Mouse (Mus musculus): ENCODE measurements around the gene Nfib. TPM values are rescaled to one million over a fixed set of nuclear protein-coding genes. Genes with fewer than 3 reads are reported as not detected.

The Nfib gene
- total RNA-seq, 2 experiments from 2014 or later: 204 to 213 TPM

DNA sequence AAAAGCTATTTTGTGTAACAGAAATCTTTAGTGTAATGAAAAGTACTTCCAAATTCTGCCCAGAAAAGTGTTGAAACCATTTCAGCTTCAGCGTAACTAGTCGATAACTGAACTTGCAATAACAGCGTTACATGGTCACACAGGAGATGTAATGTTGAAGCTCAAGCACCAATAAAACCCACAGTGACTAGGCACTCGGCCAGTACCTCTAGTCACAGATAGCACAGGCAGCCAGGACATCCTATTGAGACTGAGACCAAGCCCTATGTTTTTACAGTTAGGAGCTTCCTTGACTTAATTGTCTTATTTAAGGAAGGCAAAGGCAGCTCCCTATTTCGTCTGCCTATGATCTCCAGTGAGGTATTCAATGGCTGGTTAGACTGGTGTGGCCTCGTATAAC lies 389.4 kb downstream of the Nfib start:
- DNase-seq (ENCODE audit: low spot score in 2 of 2): no peak

DNA sequence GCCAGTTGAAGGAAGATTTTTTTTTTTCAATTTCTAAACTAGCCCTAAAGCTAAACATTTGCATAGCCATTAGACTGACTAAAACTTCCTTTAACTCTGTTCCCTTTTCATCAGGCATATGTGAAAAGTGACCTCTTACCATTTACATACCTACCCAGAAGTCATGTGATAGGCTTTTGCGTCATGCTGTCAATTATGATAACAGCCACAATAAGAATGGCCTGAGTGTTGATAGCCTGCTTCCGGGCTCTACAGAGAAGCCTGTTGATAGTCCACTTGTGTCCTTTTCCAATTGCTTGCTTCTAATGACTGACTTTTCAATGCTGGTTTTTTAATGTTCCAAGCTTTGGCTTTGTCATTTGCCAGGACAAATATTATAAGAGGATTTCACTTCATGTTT lies 389.8 kb downstream of the Nfib start:
- DNase-seq (ENCODE audit: low spot score in 2 of 2): no peak

DNA sequence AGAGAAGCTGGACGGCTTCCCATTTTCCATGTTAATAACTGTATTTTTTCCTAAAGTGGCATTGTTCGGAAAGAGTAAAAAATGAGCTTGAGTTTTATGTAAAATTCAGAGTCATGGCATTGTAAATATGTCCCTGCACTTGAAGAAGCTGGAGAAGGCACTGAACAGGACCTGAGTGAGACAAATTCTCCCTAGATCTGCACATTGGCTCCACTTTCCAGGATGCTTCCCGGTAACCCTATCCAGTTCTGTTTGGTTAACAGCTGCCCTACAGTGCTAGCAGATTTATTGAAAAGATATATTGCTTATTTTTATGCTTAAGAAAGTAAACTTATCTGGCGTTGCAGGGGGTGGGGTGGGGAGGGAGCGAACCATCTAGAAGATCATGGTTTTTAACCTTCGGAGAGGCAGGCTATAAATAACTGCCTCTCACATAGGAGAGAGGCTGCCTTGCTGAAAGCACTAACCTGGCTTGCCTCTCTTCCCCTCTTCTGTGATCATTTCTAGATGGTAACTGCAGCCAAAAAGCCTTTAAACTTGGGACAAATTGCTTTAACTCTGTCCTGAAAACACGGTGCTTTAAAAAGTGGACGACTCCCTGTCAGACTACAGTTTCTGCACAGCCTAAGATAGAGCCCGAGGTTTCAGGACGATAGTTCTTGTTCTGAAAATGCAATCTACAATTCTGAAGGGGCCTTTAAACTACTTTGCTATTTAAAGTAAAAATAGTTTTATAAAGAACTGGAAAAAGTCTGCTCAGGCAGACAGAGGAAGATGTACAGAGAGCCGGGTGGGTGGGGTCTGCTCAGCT lies 394.4 kb downstream of the Nfib start:
- no peak for DNase-seq (ENCODE audit: low spot score in 2 of 2)

DNA sequence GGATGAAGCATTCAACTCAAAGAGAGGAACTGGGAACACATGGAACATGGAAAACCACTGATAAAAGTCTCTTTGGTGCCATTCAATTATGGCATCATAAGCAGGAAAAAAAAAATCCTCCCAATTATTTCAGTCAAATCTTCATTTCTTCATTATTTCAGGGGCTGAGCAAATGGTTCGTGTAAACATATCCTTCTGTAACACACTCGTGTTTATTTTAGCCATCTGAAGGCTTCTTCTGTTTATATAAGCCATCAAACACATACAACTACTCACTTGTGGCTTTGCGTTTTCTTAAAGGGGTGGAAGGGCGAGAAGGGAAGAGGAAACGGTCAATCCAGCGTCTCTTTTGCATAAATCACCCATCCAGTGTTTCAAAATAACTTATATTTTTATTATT lies 399.5 kb downstream of the Nfib start:
- no peak for DNase-seq (ENCODE audit: low spot score in 2 of 2)

DNA sequence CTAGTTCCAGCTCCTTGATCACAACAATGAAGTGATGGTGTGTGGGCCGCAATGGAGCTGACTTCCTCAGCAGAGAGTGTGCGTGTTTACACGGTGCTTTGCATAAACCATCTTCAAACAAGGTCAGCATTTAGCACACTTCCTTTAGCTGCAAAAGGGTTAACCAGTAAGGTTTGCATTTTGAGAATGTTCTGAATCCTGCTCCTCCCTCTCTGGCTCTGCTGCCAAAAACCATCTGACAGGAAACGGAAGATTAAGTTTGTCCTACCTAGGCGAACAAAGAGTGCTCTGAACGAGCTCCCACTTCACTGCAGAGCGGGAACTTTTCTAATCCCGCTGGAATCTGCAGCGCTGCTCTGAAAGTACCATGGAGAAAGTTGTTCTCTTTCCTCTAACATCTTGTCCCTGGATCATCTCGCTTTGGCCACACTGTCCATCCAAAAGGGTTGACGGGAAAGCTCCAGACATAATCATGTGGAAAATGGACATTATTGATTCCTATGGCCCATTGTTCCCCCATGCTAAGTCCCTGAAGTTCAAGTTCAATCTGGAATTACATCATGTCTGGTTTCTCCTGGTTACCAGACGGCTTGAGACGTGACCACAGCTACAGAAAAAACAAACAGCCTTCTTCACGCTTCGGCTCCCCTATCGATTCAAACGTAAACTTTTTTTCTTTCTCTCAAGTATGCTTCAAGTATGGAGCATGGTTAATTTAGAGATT lies 401.2 kb downstream of the Nfib start:
- DNase-seq (ENCODE audit: low spot score in 2 of 2): peak in 1 of 2 experiments; percentile 47

DNA sequence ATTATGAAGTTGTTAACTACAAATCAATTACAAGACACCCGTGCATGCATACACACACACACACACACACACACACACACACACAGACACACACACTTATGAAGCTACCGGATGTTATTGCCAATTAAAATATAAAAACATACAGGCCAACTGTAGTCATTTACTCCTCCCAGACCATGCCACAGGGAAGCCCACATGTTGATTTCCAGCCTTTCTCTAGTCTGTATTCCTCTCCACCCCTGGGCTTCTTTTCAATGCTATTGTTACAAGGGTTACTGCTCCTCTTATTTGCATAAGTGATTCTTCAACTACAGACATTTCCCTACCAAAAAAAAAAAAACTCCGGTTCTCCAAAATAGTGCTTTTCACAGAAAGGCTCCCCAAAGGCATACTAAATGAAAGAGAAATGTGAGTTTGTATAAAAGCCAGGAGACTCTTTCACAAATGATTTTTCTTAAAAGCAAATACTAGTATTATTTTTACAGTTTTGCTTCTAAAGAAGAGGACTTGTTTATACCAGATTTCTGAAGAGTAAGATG lies 402.1 kb downstream of the Nfib start:
- no peak for DNase-seq (ENCODE audit: low spot score in 2 of 2)

DNA sequence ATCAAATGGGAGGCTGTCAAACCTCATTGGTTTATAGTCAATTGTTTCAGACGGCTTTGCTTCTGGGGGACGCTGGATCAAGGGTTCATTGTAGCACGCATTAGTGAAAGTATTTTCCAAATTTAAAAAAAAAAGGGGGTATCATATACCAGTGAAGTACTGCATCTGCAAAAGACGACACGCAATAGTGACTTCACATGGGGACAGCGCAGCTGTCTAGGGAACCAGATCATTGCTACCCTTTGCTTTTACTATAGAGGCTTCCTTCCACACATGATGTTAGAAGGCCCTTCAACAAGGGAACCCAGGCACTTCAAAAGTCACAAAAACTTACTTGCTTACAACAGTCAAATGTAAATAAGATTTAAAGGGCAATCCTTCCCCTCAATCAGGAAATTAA lies 402.6 kb downstream of the Nfib start:
- DNase-seq (ENCODE audit: low spot score in 2 of 2): no peak

DNA sequence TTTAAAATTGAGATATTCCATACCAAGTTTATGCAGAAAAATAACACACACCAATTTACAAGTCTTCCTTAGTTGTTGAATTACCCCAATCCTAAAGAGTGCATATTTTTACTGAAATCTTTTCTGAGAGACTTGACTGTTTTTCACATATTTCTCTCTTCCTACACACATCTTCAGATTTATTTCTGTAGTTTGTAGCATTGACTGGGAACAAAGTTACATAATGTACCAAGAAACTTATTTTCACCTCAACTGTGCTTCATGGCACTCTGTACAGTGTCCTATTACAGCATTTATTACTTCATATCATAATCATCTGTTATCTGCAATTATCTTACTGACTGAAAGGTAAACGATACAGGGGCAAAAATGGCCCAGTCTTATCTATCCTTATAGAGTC lies 406.9 kb downstream of the Nfib start:
- no peak for DNase-seq (ENCODE audit: low spot score in 2 of 2)

DNA sequence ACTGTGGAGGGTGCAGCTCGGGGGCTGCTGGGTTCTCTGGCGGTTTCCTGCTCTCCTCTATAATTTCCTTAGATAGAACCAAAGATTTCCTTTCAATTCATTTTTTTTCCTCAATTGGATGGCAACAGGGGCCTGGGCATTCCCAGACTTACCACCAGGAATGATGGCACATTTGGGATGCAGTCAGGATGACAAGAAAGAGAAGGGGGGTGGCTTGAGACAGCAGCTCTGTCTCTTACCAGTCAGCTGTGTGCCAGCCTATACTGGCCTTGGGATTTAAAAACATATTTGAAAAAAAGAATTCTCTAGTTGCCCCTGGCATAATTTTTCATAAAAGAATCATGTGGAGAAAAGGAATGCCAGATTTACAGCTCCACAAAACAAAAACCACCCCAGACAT lies 408.0 kb downstream of the Nfib start:
- no peak for DNase-seq (ENCODE audit: low spot score in 2 of 2)

DNA sequence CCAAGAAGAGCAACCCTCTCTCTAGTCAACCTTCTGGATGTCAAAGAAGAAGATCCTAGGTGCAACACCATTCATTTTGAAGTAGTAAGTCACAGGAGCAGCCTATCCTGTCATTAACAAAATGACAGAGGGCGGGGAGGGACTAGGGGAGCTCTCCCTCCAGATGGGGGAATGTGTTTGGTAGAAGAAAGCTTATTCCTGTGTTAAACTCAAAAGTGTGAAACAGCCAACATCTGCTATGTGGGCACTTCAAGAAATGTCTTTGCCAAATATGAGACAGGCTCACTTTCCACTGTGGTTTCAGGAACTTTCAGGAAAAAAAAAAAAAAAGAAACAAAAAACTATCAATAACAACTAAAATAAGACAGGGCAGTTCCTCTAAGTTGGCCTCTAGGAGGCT lies 411.5 kb downstream of the Nfib start:
- DNase-seq (ENCODE audit: low spot score in 2 of 2): no peak

DNA sequence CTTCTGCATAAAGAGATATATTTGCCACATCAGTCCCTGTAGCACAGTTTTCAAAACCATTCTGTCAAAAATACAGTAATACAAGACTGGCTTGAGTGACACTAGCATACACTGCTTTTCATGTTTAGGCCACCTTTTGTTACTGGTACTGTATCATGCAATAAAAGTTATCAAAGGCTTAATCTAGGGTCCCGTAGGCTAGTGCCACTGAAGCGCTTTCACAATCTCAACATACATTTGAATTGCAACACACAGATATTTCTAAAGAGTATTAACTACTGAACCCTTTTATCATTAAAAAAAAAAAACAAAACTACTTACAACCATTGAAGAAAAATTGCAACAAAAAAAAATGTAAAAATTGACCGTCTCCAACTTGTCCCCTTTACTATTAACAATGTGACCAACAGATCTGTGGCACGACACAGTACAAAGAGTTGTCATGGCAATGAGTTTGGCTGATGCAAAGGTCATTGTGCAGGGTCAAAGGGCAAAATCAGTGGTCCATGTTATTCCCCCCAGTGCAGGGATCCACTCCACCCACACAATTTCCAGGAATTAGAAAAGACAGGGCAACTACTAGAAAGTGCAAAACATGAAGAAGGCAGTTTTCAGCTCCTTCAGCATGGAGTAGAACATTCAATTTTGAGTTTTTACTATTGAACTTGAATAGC lies 414.2 kb downstream of the Nfib start:
- no peak for DNase-seq (ENCODE audit: low spot score in 2 of 2)

DNA sequence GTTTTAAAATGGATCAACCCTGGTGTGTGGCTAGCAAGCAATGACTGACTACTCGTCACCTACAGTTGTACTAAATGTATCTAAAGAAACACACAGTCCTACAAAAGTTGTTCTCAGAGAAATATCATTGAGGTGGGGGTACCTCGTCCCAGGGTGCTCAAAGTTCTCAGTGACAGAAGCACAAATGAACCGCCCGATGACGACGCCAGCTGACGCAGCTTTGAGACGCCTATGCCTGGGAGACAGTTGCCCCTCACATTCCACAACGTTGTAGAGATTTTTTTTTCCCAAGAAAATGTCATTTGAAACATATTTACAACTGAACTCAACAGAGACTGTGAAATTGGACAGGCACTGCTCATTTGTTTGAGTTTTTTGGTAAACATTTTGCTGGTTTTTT lies 414.9 kb downstream of the Nfib start:
- DNase-seq (ENCODE audit: low spot score in 2 of 2): no peak

DNA sequence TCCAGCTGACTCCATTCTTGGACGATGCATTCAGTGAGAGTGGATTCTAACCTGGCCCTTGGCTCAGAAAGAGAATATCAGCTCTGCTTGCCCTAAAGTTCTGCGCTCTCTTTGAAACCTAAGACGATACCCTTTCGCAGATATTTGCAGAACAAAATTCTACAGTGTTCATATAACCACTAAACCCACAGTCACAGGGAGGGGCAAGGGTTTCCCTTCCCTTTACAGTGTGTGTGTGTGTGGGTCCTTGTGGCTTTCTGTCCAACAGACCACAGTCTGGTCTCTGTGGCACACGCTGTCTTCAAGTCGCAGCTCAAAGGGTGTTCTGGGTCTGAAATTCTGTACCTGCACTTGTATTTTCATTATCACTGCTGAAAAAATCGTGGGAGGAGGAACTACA lies 416.0 kb downstream of the Nfib start:
- no peak for DNase-seq (ENCODE audit: low spot score in 2 of 2)

DNA sequence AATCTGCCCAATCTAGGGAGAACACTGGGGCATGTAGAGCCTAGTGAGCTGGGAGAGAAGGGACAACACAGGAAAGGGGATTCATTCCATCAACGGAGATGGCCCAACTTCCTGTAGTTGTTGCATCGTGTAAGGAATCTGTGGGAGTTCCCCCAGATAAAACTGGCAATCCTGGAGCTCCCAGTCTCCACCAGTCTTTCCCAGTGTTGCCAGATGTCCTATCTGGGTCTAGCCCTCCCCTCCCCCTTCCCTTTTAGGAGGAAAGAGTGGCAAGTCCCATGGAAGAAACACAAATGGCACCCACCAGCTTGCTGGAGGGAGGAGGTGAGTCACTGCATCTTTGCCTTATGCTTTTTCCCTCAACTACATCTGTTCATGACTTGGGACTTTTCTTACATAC lies 417.4 kb downstream of the Nfib start:
- DNase-seq (ENCODE audit: low spot score in 2 of 2): no peak

DNA sequence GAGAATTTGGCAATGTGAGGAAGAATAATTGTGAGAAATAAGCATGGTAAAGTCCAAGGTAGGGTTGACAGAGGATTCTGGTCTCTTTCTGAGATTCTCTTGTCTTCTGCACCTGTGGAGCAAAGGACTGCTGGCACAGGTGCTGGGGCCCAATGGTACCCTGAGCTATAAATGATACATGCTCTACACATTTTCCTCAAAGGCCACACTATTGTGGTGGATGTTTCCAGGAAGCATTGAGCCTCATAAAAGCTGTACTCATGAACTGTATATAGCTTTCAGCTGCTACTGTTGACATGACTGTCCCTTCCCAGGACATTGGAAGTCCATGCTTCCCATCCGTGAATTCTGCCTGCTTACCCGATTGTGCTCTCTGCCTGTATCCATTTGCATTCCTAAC lies 418.1 kb downstream of the Nfib start:
- no peak for DNase-seq (ENCODE audit: low spot score in 2 of 2)

DNA sequence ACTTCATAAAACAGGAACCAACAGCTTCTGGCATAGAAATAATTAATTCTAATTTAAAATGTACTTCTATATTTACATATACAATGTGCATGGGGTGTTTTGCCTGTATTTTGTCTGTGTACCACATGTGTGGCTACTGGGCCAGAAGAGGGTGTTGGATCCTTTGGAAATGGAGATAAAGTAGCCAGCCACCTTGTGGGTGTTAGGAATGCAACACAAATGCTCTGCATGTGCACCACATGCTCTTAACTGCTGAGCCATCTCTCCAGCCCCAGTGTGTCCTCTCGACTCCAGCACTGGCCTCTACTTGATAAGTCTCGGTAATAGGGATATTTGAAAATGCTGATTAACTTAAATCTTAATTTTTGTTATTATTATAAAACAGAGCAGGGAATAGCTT lies 418.6 kb downstream of the Nfib start:
- DNase-seq (ENCODE audit: low spot score in 2 of 2): no peak

DNA sequence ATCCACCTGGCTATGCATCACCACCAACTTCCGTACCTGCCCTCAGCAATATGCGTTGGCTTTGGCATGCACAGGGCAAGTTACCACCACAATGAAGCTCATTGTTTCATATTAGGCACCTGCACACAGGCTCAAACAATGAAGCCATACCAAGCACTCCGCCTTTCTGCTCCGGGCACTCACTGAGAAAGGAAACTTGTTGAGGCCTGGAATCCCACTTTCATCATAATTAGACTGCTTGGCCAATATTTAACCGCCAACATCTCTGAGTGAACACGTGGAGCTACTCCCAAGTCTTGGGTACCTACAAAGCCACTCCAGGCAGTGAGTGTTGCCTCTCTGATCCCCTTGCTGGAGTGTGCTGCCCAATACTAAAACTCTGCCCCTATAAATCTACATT lies 422.0 kb downstream of the Nfib start:
- no peak for DNase-seq (ENCODE audit: low spot score in 2 of 2)

DNA sequence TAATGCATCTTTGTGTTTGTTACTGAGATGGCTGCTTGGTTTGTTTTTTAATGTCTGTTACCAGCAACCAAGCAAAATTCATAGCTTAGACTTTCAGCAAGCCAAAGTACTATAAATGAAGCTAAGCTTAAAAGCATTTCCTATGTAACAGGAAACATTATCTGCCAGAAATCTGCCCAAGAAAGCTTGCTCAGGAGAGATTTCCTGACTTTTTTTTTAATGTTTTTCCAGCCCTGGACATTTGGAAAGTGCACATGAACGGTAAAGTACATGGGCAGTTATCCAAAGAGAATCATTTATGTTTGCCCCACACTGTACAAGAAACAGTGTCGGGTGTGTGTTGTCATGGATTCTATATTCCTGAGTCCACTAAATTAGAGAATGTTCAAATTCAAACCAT lies 429.6 kb downstream of the Nfib start:
- DNase-seq (ENCODE audit: low spot score in 2 of 2): no peak

DNA sequence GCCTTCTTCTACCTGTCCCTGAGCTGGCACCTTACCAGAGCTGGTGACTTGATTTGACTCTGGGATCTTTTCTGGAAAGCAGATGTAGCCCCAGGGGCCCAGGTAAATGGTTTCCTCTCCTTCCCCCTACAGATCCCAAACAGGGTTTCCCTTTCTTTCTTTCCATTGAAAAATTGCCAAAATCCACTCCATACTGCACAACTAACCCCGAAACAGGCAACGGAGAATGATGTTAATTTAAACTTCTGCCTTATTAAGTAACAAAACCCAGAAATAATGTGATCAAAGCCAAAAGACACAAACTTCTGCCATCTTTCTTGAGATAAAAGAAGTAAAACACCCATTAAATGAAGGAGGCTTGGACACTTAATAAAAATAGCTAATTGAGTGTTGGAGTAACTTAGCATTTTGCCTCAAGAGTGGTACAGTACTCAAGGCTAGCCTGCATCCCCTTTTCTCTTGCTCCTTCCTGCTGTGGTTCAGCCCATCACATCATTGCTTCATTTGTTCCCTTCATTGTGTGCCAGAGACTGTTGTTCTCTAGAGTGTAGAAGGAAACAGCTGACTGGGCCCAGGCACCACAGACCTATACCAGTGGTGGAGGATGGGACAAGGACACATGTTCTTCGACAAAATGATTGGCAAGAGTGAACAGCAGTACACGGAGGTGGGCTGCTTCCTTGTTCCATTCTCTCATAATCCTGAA lies 432.3 kb downstream of the Nfib start:
- DNase-seq (ENCODE audit: low spot score in 2 of 2): no peak

DNA sequence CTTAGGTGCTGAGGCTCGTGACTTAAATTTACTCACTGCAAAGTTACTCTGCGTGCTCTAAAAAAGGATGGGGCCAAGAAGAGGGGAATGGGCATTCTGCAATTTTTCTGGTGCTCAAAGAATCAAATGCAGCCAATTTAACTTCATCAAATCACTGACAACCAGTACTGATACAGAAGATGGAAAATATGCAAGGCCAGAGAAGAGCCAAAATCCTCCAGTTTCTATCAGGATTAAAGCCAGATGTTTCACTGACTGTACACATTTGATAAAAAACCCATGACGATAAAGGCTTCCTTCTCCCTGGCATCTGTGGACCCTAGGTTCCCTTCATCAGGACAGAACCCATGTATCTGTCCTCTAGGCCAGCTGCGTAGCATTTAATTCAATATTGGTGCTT lies 433.5 kb downstream of the Nfib start:
- no peak for DNase-seq (ENCODE audit: low spot score in 2 of 2)

DNA sequence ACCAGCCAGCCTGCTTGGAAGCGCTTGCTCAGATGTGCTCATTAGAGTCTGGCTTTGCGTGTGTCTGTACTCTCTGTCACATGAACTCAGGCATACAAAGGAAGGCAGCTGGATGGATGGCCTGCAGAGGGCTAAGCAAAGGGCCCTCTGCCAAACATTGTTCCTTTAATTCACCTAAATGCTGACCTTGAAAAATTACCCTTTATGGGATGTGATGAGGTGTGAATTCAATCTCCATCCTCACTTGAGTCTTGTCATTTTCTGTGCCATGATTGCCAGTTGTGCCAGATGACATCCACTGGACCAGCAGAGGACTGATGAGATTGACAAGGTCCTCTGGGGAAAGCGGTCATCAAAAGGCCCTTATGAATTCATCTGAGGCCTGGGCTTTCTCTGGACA lies 434.0 kb downstream of the Nfib start:
- DNase-seq (ENCODE audit: low spot score in 2 of 2): no peak
